Mouse (Mus musculus): Measurements from ENCODE around the gene Gm2381.
"Not testable (repeated sequence)": the region's sequence is repeated elsewhere in the genome, so short reads cannot be mapped to it uniquely, and the experiment has no call there.

The Gm2381 gene

DNA sequence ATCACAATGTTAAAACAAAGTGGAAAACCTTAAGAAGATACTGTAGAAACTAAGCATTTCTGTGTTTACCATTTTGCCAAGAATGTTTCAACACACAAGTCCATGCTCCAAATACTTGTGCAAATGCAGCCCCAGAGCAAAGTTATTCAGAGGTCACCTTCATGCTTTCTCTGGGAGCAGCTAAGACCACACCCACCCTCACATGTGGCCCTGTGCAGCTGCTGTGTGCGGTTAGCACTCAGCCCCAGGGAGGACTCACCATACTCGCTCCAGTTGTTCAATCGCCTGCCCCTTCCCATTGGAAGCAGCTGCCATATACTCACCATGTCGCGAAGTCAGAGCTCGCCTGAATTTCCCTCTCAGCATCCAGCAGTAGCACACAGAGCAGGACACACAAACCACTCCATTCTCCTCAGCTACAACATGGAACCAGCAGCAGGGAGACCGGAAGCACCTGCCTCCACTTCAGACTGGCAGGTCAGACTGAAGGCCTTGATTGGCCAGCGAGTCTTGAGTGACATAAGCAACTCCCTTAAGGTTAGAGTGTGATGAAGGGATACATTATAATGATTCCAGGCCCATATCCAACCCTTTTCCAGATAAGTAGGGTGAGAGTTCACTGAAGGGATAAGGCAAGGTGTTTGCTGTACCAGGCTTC lies at the start of gene Gm2381:
Gm2381 (minus strand) TSS at position 434 of the 658 bp plus-strand sequence.
- not testable (repeated sequence) for DNase-seq (ENCODE audit: low read depth, low spot score)

DNA sequence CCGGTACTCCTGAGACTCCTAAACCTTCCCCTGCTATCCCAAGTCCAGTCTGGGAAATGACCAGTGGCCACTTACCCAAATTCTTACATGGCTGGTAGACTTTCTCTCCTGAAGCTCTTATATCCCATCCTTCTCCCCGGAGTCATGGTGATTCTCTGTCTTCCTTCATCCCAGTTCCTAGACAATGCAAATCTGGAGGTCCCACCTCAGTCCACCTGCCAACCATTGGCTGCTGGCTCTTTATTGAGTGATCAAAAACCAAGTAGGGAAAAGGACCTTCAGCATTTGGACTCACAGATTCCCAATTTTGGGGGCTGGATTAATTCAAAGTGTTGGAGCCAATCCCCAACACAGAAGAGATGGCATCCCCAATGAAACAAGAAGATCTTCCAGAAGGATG lies 31.0 kb upstream of the Gm2381 start:
- DNase-seq (ENCODE audit: low read depth, low spot score): not testable (repeated sequence)

DNA sequence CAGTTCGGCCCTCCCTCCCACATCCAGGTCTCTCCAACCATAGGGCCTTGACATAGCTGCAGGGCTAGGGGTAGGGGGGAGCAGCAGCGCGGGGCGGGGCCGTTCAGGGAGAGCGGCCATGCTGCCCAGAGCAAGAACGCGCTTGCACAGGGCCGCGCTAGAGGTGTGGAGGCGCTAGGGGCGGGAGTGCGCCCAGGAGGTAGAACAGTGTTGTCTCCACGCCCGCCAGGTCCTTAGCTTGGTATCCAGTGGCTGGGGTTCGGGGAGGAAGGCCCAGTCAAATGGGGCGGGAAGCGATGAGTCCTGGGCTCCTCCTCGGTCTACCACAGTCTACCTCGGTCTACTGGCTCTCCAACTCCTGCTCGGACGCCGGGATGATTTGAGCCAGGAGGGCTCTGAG lies 11.1 kb upstream of the Gm2381 start:
- no peak for DNase-seq (ENCODE audit: low read depth, low spot score)

DNA sequence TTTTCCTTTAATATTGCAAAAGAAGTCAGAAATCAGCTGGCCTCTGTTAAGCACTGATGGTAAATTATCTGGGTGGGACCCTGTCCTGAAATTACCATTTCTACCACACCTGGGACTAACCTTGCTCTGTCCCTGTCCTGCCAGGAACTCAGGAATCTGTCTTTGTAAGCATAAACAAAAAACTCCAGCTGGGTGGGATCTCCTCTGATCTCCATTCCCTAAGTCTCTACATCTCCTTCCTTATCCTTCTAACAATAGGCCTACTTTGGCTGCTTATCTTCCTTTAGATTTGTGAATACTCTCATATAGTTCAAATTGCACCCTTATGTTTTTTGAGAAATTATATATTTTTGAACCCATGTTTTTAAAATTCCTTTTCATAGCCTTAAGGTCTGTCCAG lies 28.7 kb downstream of the Gm2381 start:
- DNase-seq (ENCODE audit: low read depth, low spot score): not testable (repeated sequence)

DNA sequence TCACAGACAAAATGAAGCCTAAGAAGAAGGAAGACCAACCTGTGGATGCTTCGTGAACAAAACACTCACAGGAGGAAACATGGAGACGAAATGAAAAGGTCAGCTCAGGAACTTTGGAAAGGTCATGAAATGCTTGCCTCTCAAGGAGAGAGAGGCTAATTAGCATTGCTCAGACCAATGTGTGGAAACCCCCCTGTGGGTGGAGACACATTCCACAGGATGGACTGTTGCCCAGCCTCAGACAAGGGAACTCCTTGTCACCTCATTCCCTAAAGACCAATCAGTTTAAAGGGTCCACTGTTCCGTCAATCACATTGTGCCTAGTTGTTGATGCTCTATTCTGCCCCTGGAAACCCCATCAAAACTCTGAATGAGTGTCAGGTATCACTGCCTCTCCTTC lies 34.8 kb downstream of the Gm2381 start:
- no peak for DNase-seq (ENCODE audit: low read depth, low spot score)

DNA sequence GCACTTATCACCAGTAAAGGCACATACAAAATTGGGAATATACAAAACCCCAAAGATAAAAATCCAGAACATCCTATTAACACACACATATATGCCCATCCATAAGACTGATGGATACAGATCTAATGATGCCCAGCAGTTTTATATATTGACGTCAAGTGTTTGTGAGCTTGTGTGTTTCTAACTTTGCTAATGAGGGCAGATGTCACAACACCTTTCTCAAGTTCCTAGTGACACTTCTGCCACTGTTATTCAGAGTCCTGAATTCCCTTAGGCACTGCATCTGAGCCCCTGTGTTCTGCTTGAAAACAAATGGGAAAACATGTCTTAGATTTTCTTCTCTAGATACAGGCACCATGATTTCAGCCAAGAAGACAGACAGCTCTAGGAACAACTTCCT lies 73.6 kb downstream of the Gm2381 start, which contains the start of gene Vmn2r62:
Vmn2r62 (minus strand) TSS at position 101 of the 400 bp plus-strand sequence.
- not testable (repeated sequence) for DNase-seq (ENCODE audit: low read depth, low spot score)

All from embryo, embryonic 11.5 days (tissue).